Mouse (Mus musculus): ENCODE data around the gene Pex11a. TPM values are rescaled to one million over a fixed set of nuclear protein-coding genes. Genes with fewer than 3 reads are reported as not detected.

Pex11a gene
- polyA plus RNA-seq, 1 experiment from 2014 or later: 23.9 TPM

DNA sequence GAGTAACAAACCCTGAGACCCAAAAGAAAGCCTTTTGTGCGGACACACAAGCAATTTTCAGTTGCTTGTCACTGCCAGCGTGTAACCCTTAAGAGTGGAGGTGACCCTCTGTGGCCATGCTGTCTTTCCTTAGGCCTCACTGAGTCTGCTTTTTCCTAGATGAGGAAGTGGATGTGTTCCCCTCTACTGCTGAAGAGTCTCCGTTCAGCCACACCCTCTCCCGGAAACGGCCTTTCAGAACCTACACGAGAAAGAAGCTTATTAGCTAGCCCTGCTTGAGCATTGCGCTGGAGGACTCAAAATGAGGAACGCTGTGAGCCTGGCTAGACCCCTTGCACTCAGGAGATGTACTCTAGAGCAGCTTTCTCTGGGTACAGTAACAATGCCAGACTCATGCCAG, 46.4 kb downstream of the Pex11a start:
- no peak overlapping the region for H3K4me2 ChIP-seq (replicated peaks; ENCODE audit: low read depth, low read length)
- no peaks in the 10 kb centered on the region for H3K4me1 ChIP-seq (ENCODE audit: insufficient read depth, low read depth, low read length)
- ATAC-seq (no peak), DNase-seq (ENCODE audit: low spot score) (peak; percentile 15)
- no peak overlapping the region for H3K4me3 ChIP-seq (ENCODE audit: low read depth, low read length)
- H3K36me3 ChIP-seq (ENCODE audit: insufficient read depth, low read length): peaks cover 13% of the 10 kb centered on the region; the same call in 1 of the 2 replicates
- no peaks in the 10 kb centered on the region for H3K27me3 ChIP-seq (replicated peaks; ENCODE audit: insufficient read depth, low read length)
- 86% methylated on average over 8 of the region's 8 CpGs for WGBS
- no peaks in the 10 kb centered on the region for H3K9me3 ChIP-seq (ENCODE audit: low read length)
- H3K27ac ChIP-seq (ENCODE audit: low read length): no peak overlapping the region
- no peak overlapping the region for H3K9ac ChIP-seq (replicated peaks; ENCODE audit: low read depth)
- TF ChIP-seq EP300 (IDR thresholded peaks at IDR 0.05) (no peak), CTCF (IDR thresholded peaks at IDR 0.05) (no peak)

Other genes with a start within 250 kb of the Pex11a start
- 0.05 TPM in 1 of 2 replicates, not detected in the other for gene Rhcg, start 125.5 kb downstream of the Pex11a start, polyA plus RNA-seq (2015; fragmentation: Nextera tagmentation; extraction: Ambion mirVana)
- 0.35 and 0.37 TPM in 2 replicates for gene Ticrr, start 82.9 kb downstream of the Pex11a start, polyA plus RNA-seq (2015; fragmentation: Nextera tagmentation; extraction: Ambion mirVana)
- 1.6 and 1.7 TPM in 2 replicates for gene Kif7, start 27.4 kb downstream of the Pex11a start, polyA plus RNA-seq (2015; fragmentation: Nextera tagmentation; extraction: Ambion mirVana)
- gene Plin1, start 10.2 kb downstream of the Pex11a start, polyA plus RNA-seq (2015; fragmentation: Nextera tagmentation; extraction: Ambion mirVana): 0.45 and 0.60 TPM in 2 replicates
- gene Wdr93, start within 50 bp of the Pex11a start, polyA plus RNA-seq (2015; fragmentation: Nextera tagmentation; extraction: Ambion mirVana): 1.6 and 2.0 TPM in 2 replicates
- gene Mesp1, start 50.7 kb upstream of the Pex11a start, polyA plus RNA-seq (2015; fragmentation: Nextera tagmentation; extraction: Ambion mirVana): 0.11 and 0.21 TPM in 2 replicates
- gene Mesp2, start 67.6 kb upstream of the Pex11a start, polyA plus RNA-seq (2015; fragmentation: Nextera tagmentation; extraction: Ambion mirVana): 0.92 and 0.99 TPM in 2 replicates
- 11.6 TPM in 2 replicates for gene Anpep, start 117.9 kb upstream of the Pex11a start, polyA plus RNA-seq (2015; fragmentation: Nextera tagmentation; extraction: Ambion mirVana)
- 11.8 and 12.0 TPM in 2 replicates for gene Ap3s2, start 177.5 kb upstream of the Pex11a start, polyA plus RNA-seq (2015; fragmentation: Nextera tagmentation; extraction: Ambion mirVana)
- gene Arpin, start 192.2 kb upstream of the Pex11a start, polyA plus RNA-seq (2015; fragmentation: Nextera tagmentation; extraction: Ambion mirVana): 22.6 and 25.1 TPM in 2 replicates

Measured in lung, postnatal 0 days (tissue).